Mouse (Mus musculus) c-Kit-negative CD71-positive TER-119-positive erythroid progenitor cells, embryonic 14.5 days (primary cell): Measurements from ENCODE around the gene Gusb.
"Not testable (repeated sequence)": the region's sequence is repeated elsewhere in the genome, so short reads cannot be mapped to it uniquely, and the experiment has no call there.

Source experiments
- DNase-seq: peaks from one replicate; pipeline ENCODE4 v3.0.0-alpha.2; 2013; ENCODE audit warnings: low read depth, low spot score

The Gusb gene

DNA sequence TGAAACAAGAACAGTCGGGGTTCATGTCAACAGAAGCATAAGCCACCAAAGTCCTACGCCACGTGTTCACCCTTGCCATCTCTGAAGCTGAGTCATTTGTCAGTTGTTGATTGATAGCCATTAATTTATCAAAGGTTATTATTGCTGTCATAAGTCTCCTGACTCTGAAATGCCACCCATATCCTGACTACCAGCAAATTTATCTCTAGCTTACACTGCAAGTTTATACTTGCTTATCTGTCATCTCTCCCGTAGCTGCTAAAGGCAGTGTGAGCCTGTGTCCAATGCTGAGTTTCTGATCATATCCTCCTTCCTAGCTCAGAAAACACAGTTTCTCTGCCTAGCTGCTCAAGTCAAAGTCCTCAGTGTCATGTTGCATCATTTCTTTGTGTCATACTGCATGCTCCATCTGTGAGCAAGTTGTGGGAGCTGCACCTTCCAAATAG lies 28.0 kb downstream of the Gusb start:
- DNase-seq: peak; percentile 55

GRCm38 (mm10) chr5:129974354-129974753 lies 28.5 kb downstream of the Gusb start:
- DNase-seq: no peak

DNA sequence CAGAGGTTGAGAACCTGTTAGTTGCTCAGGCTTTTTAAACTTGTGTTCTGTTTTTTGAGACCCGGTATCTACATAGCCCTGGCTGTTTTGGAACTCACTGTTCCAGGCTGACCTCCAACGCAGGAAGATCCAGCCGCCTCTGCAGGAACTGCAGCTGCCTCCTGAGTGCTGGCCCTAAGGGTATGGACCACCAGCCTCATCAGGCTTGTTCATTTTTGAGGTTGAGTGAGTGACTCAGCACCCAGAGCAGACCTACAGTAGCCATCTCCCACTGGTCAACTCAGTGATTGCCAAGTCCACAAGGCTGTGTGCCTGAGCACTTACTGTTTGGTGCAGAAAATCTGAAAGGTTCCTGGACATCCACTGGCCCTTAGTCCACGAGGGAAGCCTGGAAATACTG lies 31.4 kb downstream of the Gusb start:
- DNase-seq: no peak

DNA sequence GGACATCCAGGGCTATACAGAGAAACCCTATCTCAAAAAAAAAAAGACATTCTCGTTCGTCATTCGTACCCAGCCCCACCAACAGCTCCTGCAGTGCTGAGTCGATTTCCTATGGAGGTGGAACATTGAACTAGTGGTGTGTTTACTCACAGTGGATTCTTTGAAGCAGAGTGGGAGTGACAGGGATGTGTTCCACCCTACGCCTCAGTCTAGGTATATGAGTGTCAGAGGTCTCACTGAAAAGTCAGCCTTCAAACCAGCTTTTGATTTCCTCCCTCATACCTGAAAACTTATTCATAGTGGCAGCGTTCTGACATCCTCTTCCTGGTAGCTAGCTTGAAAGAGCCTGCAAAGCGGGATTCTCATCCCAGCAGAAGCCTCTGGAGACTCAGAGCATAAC lies 34.4 kb downstream of the Gusb start:
- no peak for DNase-seq

DNA sequence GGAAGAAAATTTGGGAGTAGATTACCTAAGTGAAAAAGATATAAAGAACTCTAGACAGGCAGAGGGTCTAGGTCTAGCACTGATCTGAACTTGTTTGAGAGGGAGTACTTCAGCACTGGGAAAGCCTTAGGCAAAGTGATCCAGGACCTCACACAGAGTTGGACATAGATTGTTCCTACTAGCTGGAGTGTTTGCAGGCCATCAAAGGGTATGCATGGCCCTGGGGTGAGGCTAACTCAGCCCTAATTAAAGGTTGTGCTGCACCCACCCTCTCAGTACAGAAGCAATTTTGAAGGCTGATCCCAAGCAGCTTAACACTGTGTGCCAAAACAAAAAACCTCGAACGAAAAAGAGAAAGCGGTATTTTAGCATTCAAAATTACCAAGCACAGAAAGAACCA lies 36.4 kb downstream of the Gusb start:
- no peak for DNase-seq

DNA sequence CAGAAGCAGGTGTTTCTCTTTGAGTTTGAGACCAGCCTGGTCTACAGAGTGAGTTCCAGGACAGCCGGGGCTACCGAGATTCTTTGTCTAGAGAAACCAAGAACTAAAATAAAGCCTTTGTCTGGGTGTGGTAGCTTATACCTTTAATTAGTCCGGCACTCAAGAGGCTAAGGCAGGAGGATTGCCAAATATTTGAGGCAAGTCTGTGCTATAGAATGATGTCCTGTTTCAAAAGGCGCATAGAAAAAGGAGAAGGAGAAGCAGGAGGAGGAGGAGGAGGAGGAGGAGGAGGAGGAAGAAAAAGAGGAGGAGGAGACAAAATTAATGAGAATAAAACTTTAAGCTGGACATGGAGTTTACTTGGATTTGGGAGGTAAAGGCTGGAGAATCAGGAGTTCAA lies 39.6 kb downstream of the Gusb start:
- DNase-seq: no peak

GRCm38 (mm10) chr5:129955792-129956191 lies 47.1 kb downstream of the Gusb start:
- no peak for DNase-seq

DNA sequence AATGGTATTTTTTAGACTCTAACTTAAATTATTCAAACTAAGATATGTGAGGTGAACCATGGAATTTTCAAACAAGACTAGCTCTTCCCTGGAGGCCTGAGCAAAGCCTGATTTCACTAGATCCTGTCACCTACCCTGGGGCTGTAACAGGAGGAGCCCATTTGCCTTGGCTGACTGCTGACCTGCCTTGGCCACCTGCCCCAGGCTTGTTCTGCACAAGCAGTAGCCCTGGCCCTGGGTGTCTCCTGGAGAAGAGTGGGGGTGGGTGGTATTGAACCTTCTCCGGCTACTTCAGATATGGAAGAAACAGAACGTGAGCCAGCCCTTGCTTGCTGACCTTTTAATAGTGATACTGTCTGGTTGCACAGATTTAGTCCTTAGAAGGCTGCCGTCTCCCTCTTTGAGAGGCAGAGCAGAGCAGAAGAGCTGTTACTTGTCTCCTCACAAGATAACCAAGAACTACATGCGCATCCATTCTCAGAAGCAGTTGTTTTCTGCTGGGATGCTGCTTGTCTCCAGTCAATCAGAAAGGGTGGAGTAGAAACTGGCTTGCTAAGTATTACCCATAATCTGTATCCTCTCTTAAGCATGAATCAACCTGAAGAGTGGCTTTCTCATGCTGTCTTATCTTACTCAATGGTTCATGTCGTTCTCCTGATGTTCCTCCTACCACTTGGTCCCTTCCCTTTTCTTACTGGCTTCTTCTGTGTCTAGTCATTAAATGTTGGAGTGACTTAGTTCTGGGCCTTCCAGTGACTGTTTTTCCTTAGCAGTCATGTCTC lies 48.2 kb downstream of the Gusb start:
- DNase-seq: no peak

GRCm38 (mm10) chr5:129952143-129952542 lies 50.7 kb downstream of the Gusb start:
- no peak for DNase-seq

GRCm38 (mm10) chr5:129947528-129948033 lies 55.3 kb downstream of the Gusb start:
- no peak for DNase-seq

DNA sequence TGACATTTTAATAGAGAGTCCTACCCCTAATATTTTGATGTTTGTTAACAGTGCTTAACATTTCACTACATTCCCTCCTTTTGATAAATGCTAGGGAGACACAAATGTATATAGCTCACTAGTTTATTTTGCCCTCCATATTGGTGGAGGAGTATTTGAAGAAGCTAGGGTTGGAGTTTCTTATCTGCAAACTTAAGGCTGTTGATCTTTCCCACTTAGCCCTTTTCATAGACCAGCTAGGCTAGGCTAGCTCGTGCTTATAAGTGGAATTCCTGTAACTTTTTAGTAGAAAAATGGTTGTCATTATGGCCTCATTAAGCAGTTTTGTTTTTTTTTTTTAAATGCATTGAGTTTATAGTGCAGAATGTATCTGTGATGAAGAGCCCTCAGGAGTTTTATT lies 59.4 kb downstream of the Gusb start:
- DNase-seq: no peak

GRCm38 (mm10) chr5:129942073-129942939 lies 60.5 kb downstream of the Gusb start:
- not testable (repeated sequence) for DNase-seq

DNA sequence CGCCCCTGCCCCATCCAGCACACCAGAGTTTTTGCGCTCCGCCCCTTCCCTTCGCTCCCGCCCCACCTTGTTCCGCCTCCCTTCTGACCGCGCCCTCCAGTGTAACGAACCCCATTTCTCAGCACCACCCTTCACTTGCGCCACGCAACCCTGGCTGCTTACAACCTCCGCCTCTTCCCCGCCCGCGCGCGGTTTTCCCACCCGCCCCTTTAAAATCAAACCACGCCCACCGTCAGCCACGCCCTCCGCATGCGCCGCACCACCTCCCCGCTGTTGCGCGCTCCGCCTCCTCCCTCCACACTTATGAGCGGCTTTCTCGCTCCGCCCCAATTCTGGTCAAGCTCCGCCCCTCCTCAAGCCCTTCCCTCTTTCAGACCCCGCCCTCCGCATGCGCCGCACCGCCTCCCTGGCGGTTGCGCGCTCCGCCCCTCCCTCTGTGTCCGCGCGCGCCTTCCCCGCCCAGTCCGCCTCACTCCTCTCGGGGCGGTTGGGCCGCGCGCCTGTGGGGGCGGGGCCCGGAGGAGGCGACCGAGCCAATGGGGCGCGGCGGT lies 61.3 kb downstream of the Gusb start, which contains the start of gene Vkorc1l1:
Gene Vkorc1l1 (plus strand): TSS at position 476 of the 551 bp plus-strand sequence.
- peak; percentile 99 for DNase-seq

GRCm38 (mm10) chr5:129940736-129941494 lies 61.9 kb downstream of the Gusb start:
- no peak for DNase-seq

GRCm38 (mm10) chr5:129940281-129940680 lies 62.6 kb downstream of the Gusb start:
- no peak for DNase-seq
